Mouse (Mus musculus) forebrain, embryonic 11.5 days (tissue): ENCODE results near the gene Gm2696. TPM values are rescaled to one million over a fixed set of nuclear protein-coding genes. Genes with fewer than 3 reads are reported as not detected.

Experiments used
- polyA plus RNA-seq: library from polyadenylated mRNA; unstranded; fragments of >200 nt; fragmentation: Nextera tagmentation; extraction: Ambion mirVana; gene quantifications from 2 replicates; pipeline ENCODE4 v1.2.1, GENCODE M21; 2014

Gm2696 gene
- polyA plus RNA-seq, 1 experiment from 2014 or later, result not detected

Other genes starting within 250 kb of the Gm2696 start
- 69.0 and 73.8 TPM in 2 replicates for gene Pttg1ip, start 233.0 kb upstream of the Gm2696 start, polyA plus RNA-seq
- 336 and 367 TPM in 2 replicates for gene Sumo3, start 208.6 kb upstream of the Gm2696 start, polyA plus RNA-seq
- gene Gm49325, start 208.5 kb upstream of the Gm2696 start, polyA plus RNA-seq, result not detected in 2 replicates
- 76.7 and 78.1 TPM in 2 replicates for gene Ube2g2, start 192.4 kb upstream of the Gm2696 start, polyA plus RNA-seq
- 1.4 and 1.5 TPM in 2 replicates for gene Tspear, start 128.1 kb upstream of the Gm2696 start, polyA plus RNA-seq
- not detected in 2 replicates for gene Gm19402, start 123.9 kb upstream of the Gm2696 start, polyA plus RNA-seq
- gene Gm9508, start 117.4 kb upstream of the Gm2696 start, polyA plus RNA-seq, result not detected in 2 replicates
- not detected in 2 replicates for gene Gm10272, start 108.1 kb upstream of the Gm2696 start, polyA plus RNA-seq
- not detected in 2 replicates for gene Gm10024, start 103.2 kb upstream of the Gm2696 start, polyA plus RNA-seq
- gene Gm10142, start 98.9 kb upstream of the Gm2696 start, polyA plus RNA-seq, result not detected in 2 replicates
- not detected in 2 replicates for gene Krtap12-1, start 94.1 kb upstream of the Gm2696 start, polyA plus RNA-seq
- gene Gm10100, start 88.2 kb upstream of the Gm2696 start, polyA plus RNA-seq, result not detected in 2 replicates
- not detected in 2 replicates for gene Gm18596, start 72.0 kb upstream of the Gm2696 start, polyA plus RNA-seq
- not detected in 2 replicates for gene Gm9736, start 63.3 kb upstream of the Gm2696 start, polyA plus RNA-seq
- gene Gm3233, start 55.0 kb upstream of the Gm2696 start, polyA plus RNA-seq, result not detected in 2 replicates
- gene Gm3238, start 43.4 kb upstream of the Gm2696 start, polyA plus RNA-seq, result not detected in 2 replicates
- gene Gm7138, start 37.7 kb upstream of the Gm2696 start, polyA plus RNA-seq, result not detected in 2 replicates
- gene Gm3250, start 32.1 kb upstream of the Gm2696 start, polyA plus RNA-seq, result not detected in 2 replicates
- gene Gm7137, start 26.5 kb upstream of the Gm2696 start, polyA plus RNA-seq, result not detected in 2 replicates
- gene Gm9639, start 19.6 kb upstream of the Gm2696 start, polyA plus RNA-seq, result not detected in 2 replicates
- gene Gm19668, start 15.5 kb upstream of the Gm2696 start, polyA plus RNA-seq, result not detected in 2 replicates
- gene Gm9507, start 2.8 kb upstream of the Gm2696 start, polyA plus RNA-seq, result not detected in 2 replicates
- not detected in 2 replicates for gene Krtap10-4, start 12.4 kb downstream of the Gm2696 start, polyA plus RNA-seq
- gene Krtap10-10, start 21.3 kb downstream of the Gm2696 start, polyA plus RNA-seq, result not detected in 2 replicates
- not detected in 2 replicates for gene Gm36176, start 32.1 kb downstream of the Gm2696 start, polyA plus RNA-seq
- gene Gm10318, start 38.2 kb downstream of the Gm2696 start, polyA plus RNA-seq, result not detected in 2 replicates
- not detected in 2 replicates for gene Gm3285, start 47.3 kb downstream of the Gm2696 start, polyA plus RNA-seq
- gene Lrrc3, start 87.9 kb downstream of the Gm2696 start, polyA plus RNA-seq, result 3.5 and 3.9 TPM in 2 replicates
- 0.86 and 0.87 TPM in 2 replicates for gene Trpm2, start 155.9 kb downstream of the Gm2696 start, polyA plus RNA-seq
- gene 1810043G02Rik, start 163.8 kb downstream of the Gm2696 start, polyA plus RNA-seq, result 34.9 and 38.6 TPM in 2 replicates
- 171 and 174 TPM in 2 replicates for gene Pfkl, start 195.4 kb downstream of the Gm2696 start, polyA plus RNA-seq
- gene Dnmt3l, start 227.3 kb downstream of the Gm2696 start, polyA plus RNA-seq, result not detected in 2 replicates
- gene Aire, start 228.9 kb downstream of the Gm2696 start, polyA plus RNA-seq, result 0.21 TPM in 1 of 2 replicates, not detected in the other